Mouse (Mus musculus): ENCODE measurements around the gene Spock1. TPM values are rescaled to one million over a fixed set of nuclear protein-coding genes. Genes with fewer than 3 reads are reported as not detected.

Gene Spock1
- polyA plus RNA-seq, 1 experiment from 2014 or later = 11.0 TPM

GRCm38 (mm10) chr13:57837691-57838437 lies 70.3 kb downstream of the Spock1 start:
- WGBS = 77% methylated on average over 5 of the region's 5 CpGs
- ATAC-seq (ENCODE audit: insufficient number of reproducible peaks, insufficient read depth, low FRiP score, low TSS enrichment) = no peak
- H3K27me3 ChIP-seq = no peaks in the 10 kb centered on the region

GRCm38 (mm10) chr13:57831374-57832163 lies 76.6 kb downstream of the Spock1 start:
- peak; percentile 64; the same call in 1 of the 2 replicates for ATAC-seq (ENCODE audit: insufficient number of reproducible peaks, insufficient read depth, low FRiP score, low TSS enrichment)
- H3K27ac ChIP-seq = peak overlapping the region; percentile 50; the same call in 1 of the 2 replicates
- no peak overlapping the region for H3K4me3 ChIP-seq
- H3K9me3 ChIP-seq = peaks cover 5% of the 10 kb centered on the region
- no peak overlapping the region for H3K9ac ChIP-seq
- WGBS = 24% methylated on average over 11 of the region's 11 CpGs
- H3K36me3 ChIP-seq = no peaks in the 10 kb centered on the region
- no peaks in the 10 kb centered on the region for H3K27me3 ChIP-seq
- H3K4me1 ChIP-seq = peaks cover 23% of the 10 kb centered on the region
- H3K4me2 ChIP-seq (replicated peaks) = no peak overlapping the region

More at GRCm38 (mm10) chr13:57837691-57838437, 70.3 kb downstream of the Spock1 start:
- Histone ChIP-seq H3K36me3 (no peaks in the 10 kb centered on the region), H3K27ac (no peak overlapping the region), H3K9ac (no peak overlapping the region), H3K4me3 (no peak overlapping the region), H3K9me3 (peaks cover 5% of the 10 kb centered on the region), H3K4me1 (no peaks in the 10 kb centered on the region), H3K4me2 (replicated peaks) (no peak overlapping the region)

GRCm38 (mm10) chr13:57830896-57831295 lies 77.2 kb downstream of the Spock1 start:
- no peak overlapping the region for H3K4me2 ChIP-seq (replicated peaks)
- WGBS = 43% methylated on average over 7 of the region's 7 CpGs
- H3K27ac ChIP-seq = 0 out of 2 replicates have a peak overlapping the region, but pooled peaks have one; percentile 60

GRCm38 (mm10) chr13:57830091-57830490 lies 78.0 kb downstream of the Spock1 start:
- no peak for ATAC-seq (ENCODE audit: insufficient number of reproducible peaks, insufficient read depth, low FRiP score, low TSS enrichment)
- peaks cover 5% of the 10 kb centered on the region for H3K9me3 ChIP-seq
- no peaks in the 10 kb centered on the region for H3K27me3 ChIP-seq
- H3K4me1 ChIP-seq = peaks cover 23% of the 10 kb centered on the region
- no peak overlapping the region for H3K4me3 ChIP-seq
- H3K4me2 ChIP-seq (replicated peaks) = no peak overlapping the region
- no peak overlapping the region for H3K9ac ChIP-seq
- H3K36me3 ChIP-seq = no peaks in the 10 kb centered on the region
- WGBS = 28% methylated on average over 2 of the region's 2 CpGs
- no peak overlapping the region for H3K27ac ChIP-seq

More at GRCm38 (mm10) chr13:57830896-57831295, 77.2 kb downstream of the Spock1 start:
- Histone ChIP-seq H3K27me3 (no peaks in the 10 kb centered on the region), H3K9ac (no peak overlapping the region), H3K4me1 (peaks cover 23% of the 10 kb centered on the region), H3K4me3 (no peak overlapping the region), H3K9me3 (peaks cover 5% of the 10 kb centered on the region), H3K36me3 (no peaks in the 10 kb centered on the region)
- ATAC-seq (ENCODE audit: insufficient number of reproducible peaks, insufficient read depth, low FRiP score, low TSS enrichment) = no peak

GRCm38 (mm10) chr13:57816276-57816675 lies 91.9 kb downstream of the Spock1 start:
- Histone ChIP-seq H3K4me1 (no peaks in the 10 kb centered on the region), H3K9me3 (peaks cover 8% of the 10 kb centered on the region; the same call in 1 of the 2 replicates), H3K9ac (no peak overlapping the region), H3K27me3 (no peaks in the 10 kb centered on the region), H3K4me2 (replicated peaks) (no peak overlapping the region), H3K27ac (no peak overlapping the region), H3K36me3 (no peaks in the 10 kb centered on the region), H3K4me3 (no peak overlapping the region)
- no peak for ATAC-seq (ENCODE audit: insufficient number of reproducible peaks, insufficient read depth, low FRiP score, low TSS enrichment)
- WGBS = 88% methylated on average over 11 of the region's 11 CpGs

- no peaks in the 10 kb centered on the region for H3K27me3 ChIP-seq
- no peak overlapping the region for H3K27ac ChIP-seq
- no peak overlapping the region for H3K4me3 ChIP-seq
- 0 out of 2 replicates have a peak, but pooled peaks cover 4% of the 10 kb centered on the region for H3K4me1 ChIP-seq
- no peak overlapping the region for H3K4me2 ChIP-seq (replicated peaks)
- WGBS = 92% methylated on average over 7 of the region's 7 CpGs
- no peaks in the 10 kb centered on the region for H3K36me3 ChIP-seq
- peaks cover 3% of the 10 kb centered on the region; the same call in 1 of the 2 replicates for H3K9me3 ChIP-seq
- no peak overlapping the region for H3K9ac ChIP-seq
- ATAC-seq (ENCODE audit: insufficient number of reproducible peaks, insufficient read depth, low FRiP score, low TSS enrichment) = no peak
These were observed 95.5 kb downstream of the Spock1 start for GRCm38 (mm10) chr13:57812643-57813042.

GRCm38 (mm10) chr13:57811253-57811652 lies 96.9 kb downstream of the Spock1 start:
- WGBS = 64% methylated on average over 2 of the region's 2 CpGs
- Histone ChIP-seq H3K4me3 (no peak overlapping the region), H3K4me1 (0 out of 2 replicates have a peak, but pooled peaks cover 4% of the 10 kb centered on the region), H3K27me3 (no peaks in the 10 kb centered on the region), H3K27ac (no peak overlapping the region), H3K9ac (no peak overlapping the region), H3K36me3 (no peaks in the 10 kb centered on the region), H3K4me2 (replicated peaks) (no peak overlapping the region), H3K9me3 (no peaks in the 10 kb centered on the region)
- ATAC-seq (ENCODE audit: insufficient number of reproducible peaks, insufficient read depth, low FRiP score, low TSS enrichment) = no peak

- no peak for ATAC-seq (ENCODE audit: insufficient number of reproducible peaks, insufficient read depth, low FRiP score, low TSS enrichment)
- H3K4me3 ChIP-seq = no peak overlapping the region
- no peaks in the 10 kb centered on the region for H3K9me3 ChIP-seq
- H3K27ac ChIP-seq = no peak overlapping the region
- H3K4me2 ChIP-seq (replicated peaks) = no peak overlapping the region
- H3K9ac ChIP-seq = no peak overlapping the region
- WGBS = 58% methylated on average over 2 of the region's 2 CpGs
- no peaks in the 10 kb centered on the region for H3K36me3 ChIP-seq
- H3K27me3 ChIP-seq = no peaks in the 10 kb centered on the region
- 0 out of 2 replicates have a peak, but pooled peaks cover 4% of the 10 kb centered on the region for H3K4me1 ChIP-seq
These were observed 97.3 kb downstream of the Spock1 start for GRCm38 (mm10) chr13:57810816-57811215.

GRCm38 (mm10) chr13:57810083-57810482 lies 98.0 kb downstream of the Spock1 start:
- Histone ChIP-seq H3K27ac (no peak overlapping the region), H3K9ac (no peak overlapping the region), H3K9me3 (no peaks in the 10 kb centered on the region), H3K4me2 (replicated peaks) (no peak overlapping the region), H3K4me1 (0 out of 2 replicates have a peak, but pooled peaks cover 4% of the 10 kb centered on the region), H3K36me3 (no peaks in the 10 kb centered on the region), H3K27me3 (no peaks in the 10 kb centered on the region), H3K4me3 (no peak overlapping the region)
- ATAC-seq (ENCODE audit: insufficient number of reproducible peaks, insufficient read depth, low FRiP score, low TSS enrichment) = no peak
- WGBS = 77% methylated on average over 5 of the region's 5 CpGs

GRCm38 (mm10) chr13:57809603-57810002 lies 98.5 kb downstream of the Spock1 start:
- H3K27me3 ChIP-seq = no peaks in the 10 kb centered on the region
- H3K4me1 ChIP-seq = 0 out of 2 replicates have a peak, but pooled peaks cover 4% of the 10 kb centered on the region
- no peak overlapping the region for H3K4me2 ChIP-seq (replicated peaks)
- H3K9ac ChIP-seq = no peak overlapping the region
- no peaks in the 10 kb centered on the region for H3K9me3 ChIP-seq
- no peak overlapping the region for H3K4me3 ChIP-seq
- no peaks in the 10 kb centered on the region for H3K36me3 ChIP-seq
- WGBS = 68% methylated on average over 11 of the region's 11 CpGs
- ATAC-seq (ENCODE audit: insufficient number of reproducible peaks, insufficient read depth, low FRiP score, low TSS enrichment) = no peak
- H3K27ac ChIP-seq = no peak overlapping the region

GRCm38 (mm10) chr13:57806816-57807215 lies 101.3 kb downstream of the Spock1 start:
- 89% methylated on average over 3 of the region's 3 CpGs for WGBS
- Histone ChIP-seq H3K4me3 (no peak overlapping the region), H3K27me3 (no peaks in the 10 kb centered on the region), H3K27ac (no peak overlapping the region), H3K4me1 (0 out of 2 replicates have a peak, but pooled peaks cover 4% of the 10 kb centered on the region), H3K36me3 (no peaks in the 10 kb centered on the region), H3K4me2 (replicated peaks) (no peak overlapping the region), H3K9me3 (no peaks in the 10 kb centered on the region), H3K9ac (no peak overlapping the region)
- ATAC-seq (ENCODE audit: insufficient number of reproducible peaks, insufficient read depth, low FRiP score, low TSS enrichment) = no peak

All from embryonic facial prominence, embryonic 12.5 days (tissue).